Mouse (Mus musculus) layer of hippocampus, adult 6 months (tissue): ENCODE results near the gene Rassf10. TPM values are rescaled to one million over a fixed set of nuclear protein-coding genes. Genes with fewer than 3 reads are reported as not detected.

ENCODE experiments used
- long read RNA-seq, 2 experiments: library from polyadenylated mRNA; unstranded; transcript quantifications; one replicate each; pipeline ENCODE4 v2.0.0; 2019 to 2020
- polyA plus RNA-seq: library from polyadenylated mRNA; unstranded; fragments of <200 nt; fragmentation: Nextera tagmentation; gene quantifications from 2 replicates; pipeline ENCODE4 v1.2.3, GENCODE M21; 2021

Gene Rassf10
- polyA plus RNA-seq, result 0.56 and 0.65 TPM in 2 replicates
- long read RNA-seq, experiment 1, partial matches to known transcripts, result 0 of 2 reads
- long read RNA-seq, experiment 1, other reads (novel, unspliced or antisense), result 0 of 2 reads
- long read RNA-seq, experiment 2, transcript Rassf10-201 (1 exons, 3,496 nt), result major isoform, 7 of 7 reads
- long read RNA-seq, experiment 2, partial matches to known transcripts, result 0 of 7 reads
- long read RNA-seq, experiment 2, other reads (novel, unspliced or antisense), result 0 of 7 reads

DNA sequence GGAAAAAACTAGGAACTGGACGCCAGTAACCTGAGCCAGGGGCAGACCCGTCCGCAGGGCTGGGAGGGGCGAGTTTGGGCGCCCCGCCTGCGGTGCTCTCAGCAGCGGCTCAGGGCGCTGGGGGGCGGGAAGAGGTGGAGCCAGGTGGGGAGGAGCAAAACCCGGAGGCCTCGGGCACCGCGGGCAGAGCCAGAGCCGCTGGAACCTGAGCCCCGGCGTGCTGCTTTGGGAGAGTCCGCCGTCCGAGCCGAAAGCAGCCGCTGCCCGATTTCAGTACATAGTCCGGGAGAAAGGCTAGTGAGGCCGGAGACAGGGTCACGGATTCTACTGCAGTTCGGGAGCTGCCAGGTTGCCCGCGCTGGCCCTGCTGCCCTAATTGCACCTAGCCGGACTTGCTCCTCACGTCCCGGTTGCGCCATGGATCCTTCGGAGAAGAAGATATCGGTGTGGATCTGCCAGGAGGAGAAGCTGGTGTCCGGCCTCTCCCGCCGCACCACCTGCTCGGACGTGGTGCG lies at the start of gene Rassf10:
Gene Rassf10 (plus strand): TSS at position 186 of the 515 bp plus-strand sequence.

